Mouse (Mus musculus) hindbrain, embryonic 15.5 days (tissue): ENCODE measurements around the gene Ubtf. TPM values are rescaled to one million over a fixed set of nuclear protein-coding genes. Genes with fewer than 3 reads are reported as not detected.
"Not testable (repeated sequence)": the region's sequence is repeated elsewhere in the genome, so short reads cannot be mapped to it uniquely, and the experiment has no call there.

ENCODE experiments used
- ATAC-seq: fragments of 200-750 bp; cut with Nextera tagmentation; 2 replicates; pipeline ENCODE4 v1.8.0; 2017; ENCODE audit warnings: low read depth, moderate number of reproducible peaks, moderate TSS enrichment; ENCODE audit not compliant: low FRiP score
- H3K27ac ChIP-seq: fragments of 300-500 bp; sonication (generic); replicated peaks from 2 replicates; pipeline ENCODE4 v1.5.1; 2015; ENCODE audit warnings: mild to moderate bottlenecking, inconsistent platforms
- H3K27me3 ChIP-seq: fragments of 300-500 bp; sonication (generic); 2 replicates; pipeline ENCODE4 v1.6.1; 2015; ENCODE audit warnings: control low read depth, inconsistent platforms
- H3K36me3 ChIP-seq: fragments of 300-500 bp; sonication (generic); 2 replicates; pipeline ENCODE4 v1.6.1; 2015; ENCODE audit warnings: control low read depth, inconsistent platforms
- H3K4me1 ChIP-seq: fragments of 300-500 bp; sonication (generic); replicated peaks from 2 replicates; pipeline ENCODE4 v1.6.1; 2015; ENCODE audit warnings: control low read depth, inconsistent platforms
- H3K4me2 ChIP-seq: fragments of 300-500 bp; sonication (generic); 2 replicates; pipeline ENCODE4 v1.6.1; 2015; ENCODE audit warnings: moderate library complexity, mild to moderate bottlenecking, inconsistent platforms
- H3K4me3 ChIP-seq: fragments of 300-500 bp; sonication (generic); 2 replicates; pipeline ENCODE4 v1.5.1; 2015; ENCODE audit warnings: mild to moderate bottlenecking, inconsistent platforms
- H3K9ac ChIP-seq: fragments of 300-500 bp; sonication (generic); 2 replicates; pipeline ENCODE4 v1.6.1; 2015; ENCODE audit warnings: inconsistent platforms
- H3K9me3 ChIP-seq: fragments of 300-500 bp; sonication (generic); 2 replicates; pipeline ENCODE4 v1.6.1; 2016; ENCODE audit warnings: control low read depth, inconsistent platforms
- WGBS: fragments of 180-500 bp; shearing (Covaris S2); methylation state at CpG from one replicate; pipeline ENCODE4 v1.1.7; 2015; 5-methylcytosine and 5-hydroxymethylcytosine counted together
- polyA plus RNA-seq: library from polyadenylated mRNA; unstranded; fragments of >200 nt; fragmentation: Nextera tagmentation; extraction: Ambion mirVana; gene quantifications from 2 replicates; pipeline ENCODE4 v1.2.1, GENCODE M21; 2015

Gene Ubtf
- 77.7 and 85.0 TPM in 2 replicates for polyA plus RNA-seq

- H3K27ac ChIP-seq: peak within 1 kb of the TSS; percentile 99
- H3K27me3 ChIP-seq: no peaks in the 10 kb centered on the region
- peaks cover 25% of the 10 kb centered on the region for H3K4me1 ChIP-seq
- H3K9ac ChIP-seq: peak within 1 kb of the TSS; percentile 92
- H3K36me3 ChIP-seq: peaks cover 3% of the 10 kb centered on the region; the same call in 1 of the 2 replicates
- peak within 1 kb of the TSS; percentile 96 for H3K4me2 ChIP-seq
- no peaks in the 10 kb centered on the region for H3K9me3 ChIP-seq
- ATAC-seq: peak; percentile 17
- H3K4me3 ChIP-seq: peak within 1 kb of the TSS; percentile 72
- WGBS: 0% methylated on average over 24 of the region's 25 CpGs
These were observed at the start of gene Ubtf for GRCm38 (mm10) chr11:102319410-102319792. TSS of gene Ubtf (minus strand) at chr11:102319742.

GRCm38 (mm10) chr11:102369263-102369662, 49.7 kb upstream of the Ubtf start:
- Histone ChIP-seq H3K27me3 (no peaks in the 10 kb centered on the region), H3K36me3 (no peaks in the 10 kb centered on the region), H3K9me3 (no peaks in the 10 kb centered on the region), H3K4me1 (no peaks in the 10 kb centered on the region), H3K4me3 (no peak overlapping the region), H3K9ac (no peak overlapping the region), H3K4me2 (no peak overlapping the region), H3K27ac (no peak overlapping the region)
- no peak for ATAC-seq
- WGBS: 87% methylated on average over 4 of the region's 4 CpGs

GRCm38 (mm10) chr11:102368347-102368746, 48.8 kb upstream of the Ubtf start:
- Histone ChIP-seq H3K27ac (no peak overlapping the region), H3K9me3 (no peaks in the 10 kb centered on the region), H3K4me1 (no peaks in the 10 kb centered on the region), H3K4me3 (no peak overlapping the region), H3K4me2 (no peak overlapping the region), H3K36me3 (no peaks in the 10 kb centered on the region), H3K27me3 (no peaks in the 10 kb centered on the region), H3K9ac (no peak overlapping the region)
- ATAC-seq: no peak
- 76% methylated on average over 5 of the region's 5 CpGs for WGBS

GRCm38 (mm10) chr11:102367504-102368280, 48.1 kb upstream of the Ubtf start:
- ATAC-seq: no peak
- 88% methylated on average over 9 of the region's 9 CpGs for WGBS
- H3K27me3 ChIP-seq: no peaks in the 10 kb centered on the region
- H3K4me1 ChIP-seq: no peaks in the 10 kb centered on the region
- H3K27ac ChIP-seq: no peak overlapping the region
- no peak overlapping the region for H3K4me2 ChIP-seq
- H3K9me3 ChIP-seq: no peaks in the 10 kb centered on the region
- H3K36me3 ChIP-seq: no peaks in the 10 kb centered on the region
- no peak overlapping the region for H3K9ac ChIP-seq
- no peak overlapping the region for H3K4me3 ChIP-seq

GRCm38 (mm10) chr11:102366103-102366502, 46.6 kb upstream of the Ubtf start, which contains the start of gene Slc4a1:
TSS of gene Slc4a1 (minus strand) at chr11:102366203.
- not testable (repeated sequence) for H3K27me3 ChIP-seq, H3K9me3 ChIP-seq, H3K36me3 ChIP-seq, ATAC-seq, H3K4me1 ChIP-seq, H3K9ac ChIP-seq, H3K4me3 ChIP-seq, H3K27ac ChIP-seq, H3K4me2 ChIP-seq
- 88% methylated on average over 8 of the region's 8 CpGs for WGBS

GRCm38 (mm10) chr11:102365699-102366098, 46.2 kb upstream of the Ubtf start:
- Histone ChIP-seq H3K36me3 (no peaks in the 10 kb centered on the region), H3K27ac (no peak overlapping the region), H3K4me3 (no peak overlapping the region), H3K9me3 (no peaks in the 10 kb centered on the region), H3K4me2 (no peak overlapping the region), H3K9ac (no peak overlapping the region), H3K4me1 (no peaks in the 10 kb centered on the region), H3K27me3 (no peaks in the 10 kb centered on the region)
- ATAC-seq: no peak
- WGBS: 46% methylated on average over 4 of the region's 4 CpGs

GRCm38 (mm10) chr11:102364570-102365371, 45.2 kb upstream of the Ubtf start:
- 76% methylated on average over 14 of the region's 14 CpGs for WGBS

GRCm38 (mm10) chr11:102363623-102364022, 44.1 kb upstream of the Ubtf start:
- H3K4me1 ChIP-seq: no peaks in the 10 kb centered on the region

More at GRCm38 (mm10) chr11:102364570-102365371, 45.2 kb upstream of the Ubtf start:
- no peak overlapping the region for H3K9ac ChIP-seq
- no peak for ATAC-seq
- H3K9me3 ChIP-seq: no peaks in the 10 kb centered on the region
- no peaks in the 10 kb centered on the region for H3K4me1 ChIP-seq
- no peaks in the 10 kb centered on the region for H3K36me3 ChIP-seq
- H3K27ac ChIP-seq: no peak overlapping the region
- no peak overlapping the region for H3K4me3 ChIP-seq
- H3K4me2 ChIP-seq: no peak overlapping the region
- H3K27me3 ChIP-seq: no peaks in the 10 kb centered on the region

GRCm38 (mm10) chr11:102361776-102362495, 42.4 kb upstream of the Ubtf start:
- H3K9ac ChIP-seq: no peak overlapping the region
- WGBS: 87% methylated on average over 8 of the region's 8 CpGs
- H3K4me2 ChIP-seq: no peak overlapping the region
- no peaks in the 10 kb centered on the region for H3K4me1 ChIP-seq
- H3K27me3 ChIP-seq: no peaks in the 10 kb centered on the region
- H3K4me3 ChIP-seq: no peak overlapping the region
- ATAC-seq: no peak
- no peaks in the 10 kb centered on the region for H3K36me3 ChIP-seq
- H3K27ac ChIP-seq: no peak overlapping the region
- no peaks in the 10 kb centered on the region for H3K9me3 ChIP-seq

More at GRCm38 (mm10) chr11:102363623-102364022, 44.1 kb upstream of the Ubtf start:
- H3K9me3 ChIP-seq: no peaks in the 10 kb centered on the region
- H3K36me3 ChIP-seq: no peaks in the 10 kb centered on the region
- ATAC-seq: no peak
- no peak overlapping the region for H3K27ac ChIP-seq
- H3K27me3 ChIP-seq: no peaks in the 10 kb centered on the region
- no peak overlapping the region for H3K9ac ChIP-seq
- H3K4me3 ChIP-seq: no peak overlapping the region
- 46% methylated on average over 2 of the region's 2 CpGs for WGBS
- no peak overlapping the region for H3K4me2 ChIP-seq

GRCm38 (mm10) chr11:102358365-102358764, 38.8 kb upstream of the Ubtf start:
- Histone ChIP-seq H3K9me3 (no peaks in the 10 kb centered on the region), H3K4me1 (no peaks in the 10 kb centered on the region)
- 79% methylated on average over 10 of the region's 10 CpGs for WGBS

GRCm38 (mm10) chr11:102356636-102357350, 37.3 kb upstream of the Ubtf start:
- H3K4me3 ChIP-seq: no peak overlapping the region
- 78% methylated on average over 31 of the region's 31 CpGs for WGBS
- no peaks in the 10 kb centered on the region for H3K36me3 ChIP-seq

More at GRCm38 (mm10) chr11:102358365-102358764, 38.8 kb upstream of the Ubtf start:
- H3K27ac ChIP-seq: no peak overlapping the region
- H3K4me3 ChIP-seq: no peak overlapping the region
- no peak overlapping the region for H3K9ac ChIP-seq
- H3K27me3 ChIP-seq: no peaks in the 10 kb centered on the region
- H3K36me3 ChIP-seq: no peaks in the 10 kb centered on the region
- no peak overlapping the region for H3K4me2 ChIP-seq
- ATAC-seq: no peak

More at GRCm38 (mm10) chr11:102356636-102357350, 37.3 kb upstream of the Ubtf start:
- no peak overlapping the region for H3K9ac ChIP-seq
- no peaks in the 10 kb centered on the region for H3K4me1 ChIP-seq
- no peaks in the 10 kb centered on the region for H3K27me3 ChIP-seq
- ATAC-seq: no peak
- H3K4me2 ChIP-seq: no peak overlapping the region
- no peak overlapping the region for H3K27ac ChIP-seq
- H3K9me3 ChIP-seq: no peaks in the 10 kb centered on the region
